Mouse (Mus musculus) frontal cortex, postnatal 25 days (tissue): ENCODE results near the gene Dsp.

ENCODE experiments used
- DNase-seq, 2 experiments: peaks; one replicate each; pipeline ENCODE4 v3.0.0; 2022; ENCODE audit warnings: low spot score in 2 of 2

Dsp gene

GRCm38 (mm10) chr13:38193406-38193805 is 42.3 kb downstream of the Dsp start:
- no peak for DNase-seq

- no peak for DNase-seq
Observed at GRCm38 (mm10) chr13:38201413-38201812, 50.3 kb downstream of the Dsp start.

GRCm38 (mm10) chr13:38204171-38204570 is 53.1 kb downstream of the Dsp start:
- no peak for DNase-seq

GRCm38 (mm10) chr13:38204702-38205482 is 53.8 kb downstream of the Dsp start, which contains the start of gene Snrnp48:
TSS of gene Snrnp48 (plus strand) at chr13:38204938.
- peak; percentile 71 to 74 for DNase-seq

- no peak for DNase-seq
Observed at GRCm38 (mm10) chr13:38211122-38211521, 60.0 kb downstream of the Dsp start.

GRCm38 (mm10) chr13:38218686-38219085 is 67.6 kb downstream of the Dsp start:
- no peak for DNase-seq

GRCm38 (mm10) chr13:38220331-38220730 is 69.2 kb downstream of the Dsp start:
- no peak for DNase-seq

- no peak for DNase-seq
Observed at GRCm38 (mm10) chr13:38230177-38230821, 79.2 kb downstream of the Dsp start.

- no peak for DNase-seq
Observed at GRCm38 (mm10) chr13:38232411-38232810, 81.3 kb downstream of the Dsp start.

- DNase-seq: no peak
Observed at GRCm38 (mm10) chr13:38232856-38233625, 81.9 kb downstream of the Dsp start.

GRCm38 (mm10) chr13:38234651-38235050 is 83.6 kb downstream of the Dsp start:
- DNase-seq: no peak

- DNase-seq: no peak
Observed at GRCm38 (mm10) chr13:38235370-38235769, 84.3 kb downstream of the Dsp start.

- DNase-seq: no peak
Observed at GRCm38 (mm10) chr13:38248151-38248550, 97.1 kb downstream of the Dsp start.
